Mouse (Mus musculus): ENCODE results near the gene Zbtb4. TPM values are rescaled to one million over a fixed set of nuclear protein-coding genes. Genes with fewer than 3 reads are reported as not detected.

Zbtb4 gene
- total RNA-seq, 2 experiments from 2014 or later = 146 to 156 TPM

GRCm38 (mm10) chr11:69761868-69762267 is 3.8 kb upstream of the Zbtb4 start, which contains the start of gene Slc35g3:
TSS of gene Slc35g3 (minus strand) at chr11:69761968.
- no peak for DNase-seq (ENCODE audit: low spot score in 2 of 2)

- no peak for DNase-seq (ENCODE audit: low spot score in 2 of 2)
Measured at GRCm38 (mm10) chr11:69763551-69763950, 2.2 kb upstream of the Zbtb4 start.

- peak; percentile 61 to 77 for DNase-seq (ENCODE audit: low spot score in 2 of 2)
Measured at GRCm38 (mm10) chr11:69766126-69766609, 456 bp downstream of the Zbtb4 start.

- no peak for DNase-seq (ENCODE audit: low spot score in 2 of 2)
Measured at GRCm38 (mm10) chr11:69766872-69767624, 1.3 kb downstream of the Zbtb4 start.

- DNase-seq (ENCODE audit: low spot score in 2 of 2) = no peak
Measured at GRCm38 (mm10) chr11:69767625-69767909, 1.9 kb downstream of the Zbtb4 start.

- DNase-seq (ENCODE audit: low spot score in 2 of 2) = no peak
Measured at GRCm38 (mm10) chr11:69774961-69775360, 9.2 kb downstream of the Zbtb4 start.

GRCm38 (mm10) chr11:69775716-69776115 is 10.0 kb downstream of the Zbtb4 start:
- DNase-seq (ENCODE audit: low spot score in 2 of 2) = no peak

GRCm38 (mm10) chr11:69776488-69776887 is 10.8 kb downstream of the Zbtb4 start:
- DNase-seq (ENCODE audit: low spot score in 2 of 2) = no peak

- no peak for DNase-seq (ENCODE audit: low spot score in 2 of 2)
Measured at GRCm38 (mm10) chr11:69777504-69778257, 12.0 kb downstream of the Zbtb4 start.

- no peak for DNase-seq (ENCODE audit: low spot score in 2 of 2)
Measured at GRCm38 (mm10) chr11:69778258-69778982, 12.7 kb downstream of the Zbtb4 start.

GRCm38 (mm10) chr11:69778985-69779384 is 13.3 kb downstream of the Zbtb4 start:
- no peak for DNase-seq (ENCODE audit: low spot score in 2 of 2)

GRCm38 (mm10) chr11:69781828-69782227 is 16.1 kb downstream of the Zbtb4 start:
- no peak for DNase-seq (ENCODE audit: low spot score in 2 of 2)

- DNase-seq (ENCODE audit: low spot score in 2 of 2) = no peak
Measured at GRCm38 (mm10) chr11:69784793-69785272, 19.1 kb downstream of the Zbtb4 start.

GRCm38 (mm10) chr11:69787306-69787705 is 21.6 kb downstream of the Zbtb4 start:
- no peak for DNase-seq (ENCODE audit: low spot score in 2 of 2)

- no peak for DNase-seq (ENCODE audit: low spot score in 2 of 2)
Measured at GRCm38 (mm10) chr11:69789431-69789830, 23.7 kb downstream of the Zbtb4 start.

- DNase-seq (ENCODE audit: low spot score in 2 of 2) = no peak
Measured at GRCm38 (mm10) chr11:69791420-69791819, 25.7 kb downstream of the Zbtb4 start.

GRCm38 (mm10) chr11:69793429-69793828 is 27.7 kb downstream of the Zbtb4 start:
- no peak for DNase-seq (ENCODE audit: low spot score in 2 of 2)

- peak; percentile 77 to 83 for DNase-seq (ENCODE audit: low spot score in 2 of 2)
Measured at GRCm38 (mm10) chr11:69795168-69795982, 29.7 kb downstream of the Zbtb4 start, which contains the start of gene Chrnb1. TSS of gene Chrnb1 (minus strand) at chr11:69795943.

- no peak for DNase-seq (ENCODE audit: low spot score in 2 of 2)
Measured at GRCm38 (mm10) chr11:69795983-69796435, 30.3 kb downstream of the Zbtb4 start.

- no peak for DNase-seq (ENCODE audit: low spot score in 2 of 2)
Measured at GRCm38 (mm10) chr11:69797924-69798323, 32.2 kb downstream of the Zbtb4 start.

Measured in left cerebral cortex, adult 18-20 months (tissue).